Mouse (Mus musculus): Measurements from ENCODE around the gene Gm5142.

Gene Gm5142

GRCm38 (mm10) chr14:59178649-59179048 is at the start of gene Gm5142:
Gm5142 (minus strand) TSS chr14:59178749.
- no peak for DNase-seq (ENCODE audit: extremely low read depth, insufficient read length, low spot score)

DNA sequence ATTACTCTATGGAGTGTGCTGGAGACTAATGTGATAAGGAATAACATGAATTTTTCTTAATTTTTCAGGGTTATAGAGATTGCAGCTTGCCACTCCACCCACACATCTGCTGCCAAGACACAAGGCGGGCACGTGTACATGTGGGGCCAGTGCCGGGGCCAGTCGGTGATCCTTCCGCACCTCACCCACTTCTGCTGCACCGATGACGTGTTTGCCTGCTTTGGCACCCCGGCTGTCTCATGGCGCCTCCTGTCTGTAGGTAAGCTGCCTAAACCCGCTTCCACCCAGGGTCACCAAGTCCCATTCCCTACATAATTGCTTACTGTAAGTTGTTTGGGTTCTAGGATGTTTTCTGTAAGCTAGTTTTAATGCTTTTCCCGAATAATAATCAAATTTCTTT is 47.7 kb upstream of the Gm5142 start:
- DNase-seq (ENCODE audit: extremely low read depth, insufficient read length, low spot score) = no peak

GRCm38 (mm10) chr14:59219241-59219640 is 40.7 kb upstream of the Gm5142 start:
- no peak for DNase-seq (ENCODE audit: extremely low read depth, insufficient read length, low spot score)

DNA sequence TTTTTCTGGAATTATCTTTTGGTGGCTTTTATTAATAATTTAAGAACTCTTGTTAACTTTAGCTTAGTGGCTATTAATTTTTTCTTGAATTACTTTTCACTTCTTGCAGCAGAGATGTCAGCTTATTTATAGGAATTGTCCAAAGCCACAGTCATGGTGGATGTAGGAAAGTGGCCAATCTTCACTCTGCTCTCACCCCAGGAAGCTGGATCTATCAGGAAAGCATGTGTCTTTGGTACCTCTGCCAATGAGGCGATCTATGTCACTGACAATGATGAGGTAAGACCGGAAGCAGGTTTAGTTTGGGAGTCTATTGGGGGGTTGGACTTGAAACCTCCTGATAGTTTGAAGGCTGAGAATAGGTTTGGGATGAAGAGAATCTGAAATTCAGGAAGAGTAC is 31.3 kb upstream of the Gm5142 start:
- no peak for DNase-seq (ENCODE audit: extremely low read depth, insufficient read length, low spot score)

- no peak for DNase-seq (ENCODE audit: extremely low read depth, insufficient read length, low spot score)
Observed at GRCm38 (mm10) chr14:59209003-59209402, 30.5 kb upstream of the Gm5142 start.

GRCm38 (mm10) chr14:59205976-59206583 is 27.5 kb upstream of the Gm5142 start:
- no peak for DNase-seq (ENCODE audit: extremely low read depth, insufficient read length, low spot score)

DNA sequence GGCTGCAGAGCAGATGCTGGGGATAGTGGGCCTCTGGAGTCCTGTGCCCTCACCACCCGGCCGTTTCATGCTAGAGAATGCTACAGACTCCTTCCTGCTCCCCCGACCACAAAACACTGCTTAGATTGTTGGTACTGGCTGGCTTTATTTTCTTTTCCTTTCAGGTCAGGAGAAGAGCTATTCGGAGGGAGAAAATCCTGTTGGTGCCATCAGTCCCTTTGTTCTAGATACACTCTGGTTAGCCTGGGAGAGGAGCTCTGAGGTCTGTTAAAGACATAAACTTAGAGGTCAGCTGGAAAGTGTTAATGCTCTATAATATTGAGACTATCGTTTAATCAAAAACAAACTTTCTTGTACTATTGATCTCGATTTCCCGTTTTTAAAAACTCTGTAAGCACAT is 26.9 kb upstream of the Gm5142 start:
- no peak for DNase-seq (ENCODE audit: extremely low read depth, insufficient read length, low spot score)

DNA sequence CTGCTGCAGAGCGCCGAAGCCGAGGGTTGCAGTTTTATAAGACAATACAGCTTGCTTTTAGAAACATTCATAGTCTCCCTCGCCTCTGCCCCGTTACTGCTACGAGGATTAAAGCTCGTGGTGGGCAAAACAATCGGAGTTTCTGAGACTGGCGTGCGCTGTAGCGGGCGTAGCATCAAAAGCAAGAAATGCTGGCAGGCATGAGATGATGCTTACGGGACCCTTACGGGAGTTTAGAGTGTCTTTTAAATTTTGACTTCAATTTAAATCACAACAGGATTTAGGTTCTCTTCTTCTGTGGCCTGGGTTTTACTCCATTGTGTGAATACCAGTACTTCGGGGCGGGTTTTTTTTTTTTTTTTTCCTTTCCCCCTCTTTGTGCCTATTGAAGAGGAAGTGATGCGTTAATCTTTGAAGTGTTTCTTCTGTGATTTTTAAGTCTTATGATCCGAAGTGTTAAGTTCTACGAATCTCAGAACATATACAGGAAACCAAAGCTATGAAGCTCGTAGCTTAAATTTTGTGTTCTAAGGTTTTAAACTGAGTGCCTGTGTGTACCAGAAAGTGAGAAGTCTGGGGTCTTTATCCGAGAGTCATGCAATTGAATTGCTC is 23.2 kb upstream of the Gm5142 start:
- DNase-seq (ENCODE audit: extremely low read depth, insufficient read length, low spot score) = no peak

GRCm38 (mm10) chr14:59200711-59201603 is 22.4 kb upstream of the Gm5142 start, which contains the start of gene Rcbtb1:
Rcbtb1 (plus strand) TSS chr14:59201209.
- DNase-seq (ENCODE audit: extremely low read depth, insufficient read length, low spot score) = peak; percentile 97

DNA sequence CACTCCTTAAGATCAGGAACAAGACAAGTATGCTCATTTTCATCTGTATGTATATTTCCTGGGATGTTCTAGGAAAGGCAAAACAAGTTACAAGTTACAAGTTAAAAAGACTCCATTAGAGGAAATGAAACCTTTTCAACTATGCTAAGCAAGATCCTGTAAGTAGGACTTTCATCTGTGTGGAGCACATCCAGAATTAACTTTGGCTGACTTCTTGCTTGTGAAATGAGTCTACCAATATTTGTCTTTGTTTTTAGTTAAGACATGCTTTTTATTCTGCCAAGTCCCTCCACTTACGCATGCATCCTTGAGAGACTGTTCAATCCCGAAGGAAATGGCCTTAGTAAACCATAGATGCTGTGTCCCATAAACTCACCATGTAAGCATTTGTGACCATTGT is 7.6 kb upstream of the Gm5142 start:
- DNase-seq (ENCODE audit: extremely low read depth, insufficient read length, low spot score) = no peak

DNA sequence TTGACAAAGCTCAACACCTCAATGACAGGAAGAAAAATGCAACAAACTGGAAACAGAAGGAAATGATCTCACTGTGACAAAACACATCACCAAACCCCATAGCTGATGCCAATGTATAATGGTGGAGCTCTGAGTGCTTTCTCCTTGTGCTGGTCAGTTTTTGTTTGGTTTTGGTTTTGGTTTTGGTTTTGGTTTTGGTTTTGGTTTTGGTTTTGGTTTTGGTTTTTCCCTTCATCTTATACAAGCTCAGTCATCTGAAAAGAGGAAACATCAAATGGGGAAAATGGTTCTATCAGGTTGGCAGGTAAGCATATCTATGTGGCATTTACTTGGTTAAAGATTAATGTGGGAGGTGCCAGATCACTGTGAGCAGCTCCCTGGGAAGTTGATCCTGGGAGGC is 7.0 kb upstream of the Gm5142 start:
- DNase-seq (ENCODE audit: extremely low read depth, insufficient read length, low spot score) = no peak

- no peak for DNase-seq (ENCODE audit: extremely low read depth, insufficient read length, low spot score)
Observed at GRCm38 (mm10) chr14:59182732-59183131, 4.2 kb upstream of the Gm5142 start.

DNA sequence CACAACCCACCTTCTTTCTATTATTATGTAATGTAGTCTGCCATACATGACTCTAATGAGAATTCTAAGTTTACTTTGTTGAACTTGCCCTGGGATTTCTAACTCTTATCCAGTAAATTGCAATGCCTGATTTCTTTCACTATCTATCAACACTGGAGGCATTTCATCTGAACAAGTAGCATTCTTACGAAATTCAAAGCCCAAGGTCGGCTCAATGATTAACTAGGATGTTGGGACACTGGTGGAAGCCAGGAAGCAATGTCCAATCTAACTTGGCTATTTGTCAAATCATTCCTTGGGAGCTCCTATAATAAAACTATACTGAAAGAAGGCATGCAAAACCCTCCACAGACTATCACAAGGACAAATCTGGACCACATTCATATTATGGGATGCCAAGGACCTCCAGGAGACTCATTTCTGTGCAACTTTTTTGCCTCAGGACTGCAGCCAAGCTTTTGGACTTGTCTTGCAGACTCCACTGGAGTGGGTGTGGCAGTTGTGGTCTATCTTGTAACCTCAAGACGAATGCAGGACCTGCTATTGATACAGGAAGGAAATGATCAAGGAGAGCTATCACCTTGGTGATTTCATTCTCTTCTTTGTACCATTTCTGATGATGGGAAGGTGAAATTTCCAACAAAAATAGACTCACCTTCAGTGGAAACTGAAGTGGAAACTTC is 21.4 kb downstream of the Gm5142 start:
- no peak for DNase-seq (ENCODE audit: extremely low read depth, insufficient read length, low spot score)

GRCm38 (mm10) chr14:59155589-59155988 is 23.0 kb downstream of the Gm5142 start:
- no peak for DNase-seq (ENCODE audit: extremely low read depth, insufficient read length, low spot score)

- no peak for DNase-seq (ENCODE audit: extremely low read depth, insufficient read length, low spot score)
Observed at GRCm38 (mm10) chr14:59142793-59143192, 35.8 kb downstream of the Gm5142 start, which contains the start of gene 1700129C05Rik. 1700129C05Rik (minus strand) TSS chr14:59142893.

DNA sequence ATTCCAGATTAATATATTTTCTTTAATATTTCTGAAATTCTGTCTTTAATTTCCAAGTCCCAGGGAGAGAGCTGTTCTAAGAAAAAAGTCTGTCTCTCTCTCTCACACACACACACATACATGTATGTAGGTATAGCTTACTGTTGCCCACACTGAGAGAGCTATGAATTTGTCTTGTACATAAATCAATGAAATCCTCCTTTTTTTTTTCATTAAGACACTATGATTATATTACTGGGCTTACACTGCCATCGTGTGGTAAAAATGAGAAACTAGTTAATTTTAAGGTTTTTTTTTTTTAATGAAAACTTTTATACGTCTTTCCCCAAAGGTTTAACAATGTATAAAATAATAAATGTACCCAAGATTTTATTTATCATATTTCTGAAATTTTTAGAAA is 64.3 kb downstream of the Gm5142 start:
- no peak for DNase-seq (ENCODE audit: extremely low read depth, insufficient read length, low spot score)

All from 3134 (cell line).